Mouse (Mus musculus) ovary, postnatal 10 days (tissue): ENCODE measurements around the gene Arhgap24.

Experiments used
- DNase-seq: peaks from one replicate; pipeline ENCODE4 v3.0.0; 2022; ENCODE audit warnings: low spot score

The Arhgap24 gene

GRCm38 (mm10) chr5:102675326-102675725 is 194.1 kb downstream of the Arhgap24 start:
- no peak for DNase-seq

GRCm38 (mm10) chr5:102677176-102677575 is 196.0 kb downstream of the Arhgap24 start:
- DNase-seq, result no peak

DNA sequence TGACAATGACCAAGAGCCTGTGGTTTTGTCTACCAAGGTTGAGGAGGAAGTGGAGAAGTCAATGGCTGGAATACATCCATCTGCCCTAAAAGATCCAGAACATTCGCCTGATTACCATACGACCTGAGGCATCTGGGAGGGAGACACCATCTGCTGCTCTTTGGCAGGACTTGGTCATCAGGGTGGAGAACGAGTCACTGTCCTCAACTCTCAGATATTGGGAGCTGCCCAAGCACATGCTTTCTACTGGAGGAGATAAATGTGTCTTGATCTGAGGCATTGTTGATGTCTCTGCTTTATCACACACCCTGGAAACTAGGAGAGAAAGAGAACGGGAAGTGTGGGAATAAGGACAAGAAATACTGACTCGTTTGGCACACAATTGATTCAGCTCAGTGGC is 206.5 kb downstream of the Arhgap24 start:
- no peak for DNase-seq

- DNase-seq, result peak; percentile 10
These were observed 211.3 kb downstream of the Arhgap24 start for GRCm38 (mm10) chr5:102692487-102692886.

DNA sequence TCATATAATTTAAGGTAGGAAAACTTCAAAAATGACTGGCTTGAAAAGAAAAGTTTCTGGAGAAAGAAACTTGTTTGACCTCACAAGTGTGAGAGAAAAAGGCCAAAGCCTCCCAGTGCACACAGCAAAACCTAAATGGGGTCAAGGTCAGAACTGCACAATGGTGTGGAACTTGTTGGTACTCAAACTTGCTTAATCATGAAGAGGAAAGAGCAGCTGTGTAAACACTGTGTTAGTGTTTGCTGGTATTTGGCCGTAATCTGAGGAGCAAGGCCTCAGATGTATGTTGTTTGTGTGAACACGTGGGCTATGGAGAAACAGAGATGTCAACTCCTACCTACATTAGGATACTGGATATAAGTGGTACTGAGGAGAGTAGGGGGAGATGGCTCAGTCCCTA is 212.0 kb downstream of the Arhgap24 start:
- no peak for DNase-seq

DNA sequence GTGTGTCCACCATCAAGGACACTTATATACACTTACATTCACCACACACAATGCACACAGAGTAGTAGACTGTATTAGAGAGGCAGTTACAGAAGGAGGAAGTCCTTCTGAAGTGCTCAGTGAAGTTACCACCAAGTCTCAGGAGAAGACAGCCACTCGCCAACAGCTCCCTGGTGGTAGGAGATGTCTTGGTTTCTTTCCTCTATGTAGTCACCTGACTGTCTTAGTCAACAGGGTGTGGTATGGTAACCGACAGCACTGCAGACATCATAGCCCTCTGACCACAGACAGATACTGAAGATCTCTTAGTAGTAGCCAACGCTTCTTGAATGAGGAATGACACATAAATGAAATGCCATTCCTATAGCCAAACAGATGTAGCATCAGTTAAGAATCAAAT is 212.7 kb downstream of the Arhgap24 start:
- DNase-seq, result no peak

DNA sequence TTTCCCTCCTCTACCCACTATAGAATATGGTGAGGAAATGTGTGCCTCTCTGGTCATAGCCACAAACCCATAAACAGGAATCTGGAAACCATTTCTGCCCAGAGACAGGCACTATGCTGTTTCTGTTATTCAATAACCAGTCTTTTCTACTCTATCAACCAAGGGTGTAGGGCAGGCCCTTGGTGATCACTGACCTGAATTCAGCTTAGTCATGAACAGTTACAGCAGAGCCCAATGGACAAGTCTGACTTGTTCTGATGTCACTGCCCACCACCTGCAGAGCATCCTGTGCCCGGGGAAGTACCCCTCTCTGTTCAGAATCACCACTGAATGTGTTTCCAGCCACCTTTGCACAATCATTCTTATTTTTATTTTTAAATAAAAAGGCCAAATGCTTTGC is 216.6 kb downstream of the Arhgap24 start:
- no peak for DNase-seq

GRCm38 (mm10) chr5:102698396-102698795 is 217.2 kb downstream of the Arhgap24 start:
- DNase-seq, result no peak

- no peak for DNase-seq
These were observed 217.7 kb downstream of the Arhgap24 start for GRCm38 (mm10) chr5:102698891-102699290.

- no peak for DNase-seq
These were observed 221.4 kb downstream of the Arhgap24 start for GRCm38 (mm10) chr5:102702581-102702980.

GRCm38 (mm10) chr5:102703325-102704099 is 222.3 kb downstream of the Arhgap24 start:
- DNase-seq, result no peak

GRCm38 (mm10) chr5:102705170-102705569 is 224.0 kb downstream of the Arhgap24 start:
- no peak for DNase-seq

DNA sequence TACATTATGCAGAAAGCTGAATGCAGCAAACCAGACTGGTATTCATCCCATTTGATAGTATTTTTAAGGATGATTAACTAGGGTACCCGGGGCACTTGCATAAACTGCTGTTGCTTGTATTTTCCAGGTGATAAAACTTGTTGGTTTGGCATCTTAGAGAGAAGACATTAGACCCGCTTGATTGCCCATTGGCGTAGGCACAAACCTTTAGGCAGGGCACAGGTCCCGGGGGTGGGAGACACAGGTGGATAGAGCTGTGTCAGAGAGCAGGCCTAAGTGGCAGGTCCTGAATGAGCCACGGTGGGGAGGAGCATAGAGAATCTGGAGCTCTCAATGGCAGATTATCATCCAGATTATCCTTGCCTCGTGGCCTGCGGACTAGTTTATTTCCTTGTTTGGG is 229.1 kb downstream of the Arhgap24 start:
- DNase-seq, result no peak

DNA sequence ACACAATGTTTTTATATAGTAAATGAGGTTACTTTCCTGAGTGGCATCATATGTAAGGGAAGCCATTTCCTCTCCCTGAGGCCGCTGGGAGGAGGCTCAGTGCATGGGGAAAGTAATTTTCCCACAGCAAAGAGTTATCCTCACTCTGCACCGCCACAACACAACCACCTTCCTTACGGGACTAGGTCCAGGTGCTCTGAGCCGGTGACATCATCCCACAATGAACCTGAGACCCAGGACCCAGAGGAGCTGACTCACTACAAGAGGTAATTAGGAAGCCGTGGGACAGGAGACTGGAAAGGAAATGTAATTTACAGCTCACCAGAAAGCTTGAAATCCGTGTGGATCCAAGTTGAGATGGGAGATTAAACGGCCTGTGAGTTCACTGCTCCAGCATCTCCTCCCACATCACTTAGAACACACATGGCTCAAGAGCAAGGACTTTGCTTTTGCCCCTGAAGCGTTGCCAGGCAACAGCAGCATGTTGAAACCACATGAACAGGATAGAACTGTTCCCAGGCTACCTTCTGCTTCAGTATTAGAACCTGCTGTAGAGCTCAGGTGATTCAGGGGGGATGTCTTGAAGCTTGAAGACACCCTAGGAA is 238.3 kb downstream of the Arhgap24 start:
- no peak for DNase-seq

DNA sequence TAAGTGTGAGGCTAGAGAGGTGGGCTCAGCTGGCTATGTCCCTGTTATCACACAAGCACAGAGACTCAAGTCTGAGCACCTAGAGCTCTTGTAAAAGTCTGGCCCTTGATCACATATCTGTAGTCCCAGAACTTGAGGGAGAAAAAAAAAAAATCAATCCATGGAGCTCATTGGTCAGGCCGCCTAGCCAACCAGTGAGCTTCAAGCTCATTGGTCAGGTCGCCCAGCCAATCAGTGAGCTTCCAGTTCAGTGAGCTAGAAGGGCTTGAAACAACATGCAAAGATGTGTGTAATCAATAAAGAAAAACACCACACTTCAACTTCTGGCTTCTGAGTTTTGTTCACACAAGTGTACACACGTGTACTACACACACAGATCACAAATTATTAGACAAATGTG is 242.4 kb downstream of the Arhgap24 start:
- no peak for DNase-seq

- DNase-seq, result no peak
These were observed 243.7 kb downstream of the Arhgap24 start for GRCm38 (mm10) chr5:102724813-102725348.

DNA sequence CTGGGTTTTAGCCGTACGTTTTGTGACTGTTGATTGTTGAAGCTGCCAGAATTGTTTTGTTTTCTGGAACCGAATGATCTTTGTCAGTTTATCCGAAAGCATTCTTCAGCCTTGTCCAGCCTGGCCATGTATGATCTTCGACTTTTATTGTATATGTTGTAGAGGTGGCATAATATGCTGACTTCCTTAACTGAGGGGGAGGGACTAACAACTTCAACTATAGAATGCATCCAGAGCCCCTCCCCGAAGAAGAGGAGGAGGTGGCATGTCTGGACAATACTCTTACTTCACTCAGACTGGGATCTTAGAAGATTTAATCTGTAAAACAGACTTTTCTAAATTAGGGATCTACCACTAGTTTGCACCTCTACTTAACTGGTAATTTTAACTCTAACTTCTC is 244.2 kb downstream of the Arhgap24 start:
- no peak for DNase-seq

GRCm38 (mm10) chr5:102726985-102727384 is 245.8 kb downstream of the Arhgap24 start:
- DNase-seq, result no peak

GRCm38 (mm10) chr5:102728531-102728930 is 247.3 kb downstream of the Arhgap24 start:
- DNase-seq, result no peak

DNA sequence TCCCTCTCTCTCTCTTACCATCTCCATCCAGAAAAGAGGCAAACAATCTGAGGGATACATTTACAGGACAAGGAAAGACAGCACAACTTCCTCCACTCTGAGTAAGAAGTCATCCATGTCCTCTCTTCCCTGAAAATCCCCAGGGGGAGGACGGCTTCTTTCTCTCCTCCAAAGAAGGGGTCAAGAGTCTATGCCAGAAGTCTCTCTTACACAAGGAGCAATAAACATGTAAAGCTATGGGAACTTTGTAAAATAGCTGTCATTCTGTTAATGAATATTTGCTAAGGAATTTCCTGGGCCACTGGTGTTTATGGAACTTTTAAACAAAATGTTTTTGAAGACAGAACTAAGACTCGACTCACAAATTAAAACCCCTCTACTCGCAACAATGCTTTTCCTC is 248.3 kb downstream of the Arhgap24 start:
- DNase-seq, result no peak

DNA sequence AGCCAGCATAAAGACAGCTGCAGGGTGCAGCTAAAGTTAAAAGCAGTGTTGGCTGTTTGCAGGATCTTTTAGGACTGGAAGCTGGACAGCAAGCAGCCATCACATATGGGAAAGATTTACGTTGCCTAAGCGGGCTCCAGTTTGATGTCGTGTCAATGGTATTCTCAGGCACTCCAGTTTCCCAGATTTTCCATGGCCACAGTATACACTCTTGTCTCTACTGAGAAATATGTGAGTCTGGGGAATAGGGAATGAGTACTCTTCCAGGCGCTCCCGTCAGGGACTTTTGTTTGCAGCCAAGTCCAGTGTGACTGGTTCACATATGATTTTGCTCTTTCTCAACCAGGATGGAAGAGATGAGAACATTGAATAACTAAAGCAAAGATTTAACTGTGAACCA is 254.9 kb downstream of the Arhgap24 start:
- no peak for DNase-seq

GRCm38 (mm10) chr5:102742554-102743255 is 261.5 kb downstream of the Arhgap24 start:
- no peak for DNase-seq

DNA sequence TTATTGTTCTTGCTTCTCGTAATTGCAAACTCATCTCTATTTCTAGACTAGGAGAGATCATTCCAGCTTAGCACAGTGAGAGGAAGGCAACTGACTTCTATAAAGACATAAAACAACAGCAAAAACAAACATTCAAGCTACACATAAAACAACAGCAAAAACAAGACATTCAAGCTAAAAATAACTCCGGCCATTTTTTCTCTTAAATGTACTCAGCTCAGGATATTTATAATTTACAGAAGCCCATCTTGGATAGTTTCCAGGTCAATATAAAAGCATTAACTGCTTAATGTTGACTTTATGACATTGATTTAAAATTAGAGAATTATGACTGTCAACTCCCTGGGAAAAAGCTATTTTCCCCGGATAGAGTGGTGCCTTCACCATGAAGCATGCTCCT is 262.2 kb downstream of the Arhgap24 start:
- no peak for DNase-seq
